Mouse (Mus musculus) embryonic facial prominence, embryonic 15.5 days (tissue): Measurements from ENCODE around the gene Tstd2. TPM values are rescaled to one million over a fixed set of nuclear protein-coding genes. Genes with fewer than 3 reads are reported as not detected.

ENCODE experiments used
- ATAC-seq: fragments of 200-750 bp; cut with Nextera tagmentation; 2 replicates; pipeline ENCODE4 v1.8.0; 2017; ENCODE audit warnings: low read depth, moderate TSS enrichment; ENCODE audit not compliant: insufficient number of reproducible peaks, low FRiP score, low TSS enrichment
- H3K27ac ChIP-seq: fragments of 300-500 bp; sonication (generic); replicated peaks from 2 replicates; pipeline ENCODE4 v1.5.1; 2015; ENCODE audit warnings: mild to moderate bottlenecking, inconsistent platforms
- H3K27me3 ChIP-seq: fragments of 300-500 bp; sonication (generic); 2 replicates; pipeline ENCODE4 v1.6.1; 2015; ENCODE audit warnings: inconsistent platforms
- H3K36me3 ChIP-seq: fragments of 300-500 bp; sonication (generic); 2 replicates; pipeline ENCODE4 v1.6.1; 2015; ENCODE audit warnings: mild to moderate bottlenecking, inconsistent platforms
- H3K4me1 ChIP-seq: fragments of 300-500 bp; sonication (generic); 2 replicates; pipeline ENCODE4 v1.6.1; 2015; ENCODE audit warnings: inconsistent platforms
- H3K4me2 ChIP-seq: fragments of 300-500 bp; sonication (generic); replicated peaks from 2 replicates; pipeline ENCODE4 v1.6.1; 2015; ENCODE audit warnings: mild to moderate bottlenecking, inconsistent platforms
- H3K4me3 ChIP-seq: fragments of 300-500 bp; sonication (generic); replicated peaks from 2 replicates; pipeline ENCODE4 v1.5.1; 2015; ENCODE audit warnings: mild to moderate bottlenecking, inconsistent platforms
- H3K9ac ChIP-seq: fragments of 300-500 bp; sonication (generic); 2 replicates; pipeline ENCODE4 v1.6.1; 2015; ENCODE audit warnings: inconsistent platforms
- H3K9me3 ChIP-seq: fragments of 300-500 bp; sonication (generic); replicated peaks from 2 replicates; pipeline ENCODE4 v1.6.1; 2016; ENCODE audit warnings: inconsistent platforms
- whole genome bisulfite sequencing: fragments of 180-500 bp; shearing (Covaris S2); methylation state at CpG from one replicate; pipeline ENCODE4 v1.1.7; 2015; 5-methylcytosine and 5-hydroxymethylcytosine counted together
- polyA plus RNA-seq: library from polyadenylated mRNA; unstranded; fragments of >200 nt; fragmentation: Nextera tagmentation; extraction: Ambion mirVana; gene quantifications from 2 replicates; pipeline ENCODE4 v1.2.1, GENCODE M21; 2015

Tstd2 gene
- polyA plus RNA-seq, 1 experiment from 2014 or later = 42.0 TPM

- Histone ChIP-seq H3K4me2 (no peak overlapping the region), H3K27me3 (no peaks in the 10 kb centered on the region), H3K36me3 (no peaks in the 10 kb centered on the region), H3K9me3 (no peaks in the 10 kb centered on the region), H3K9ac (no peak overlapping the region), H3K4me3 (no peak overlapping the region), H3K27ac (no peak overlapping the region), H3K4me1 (peaks cover 23% of the 10 kb centered on the region)
- 83% methylated on average over 7 of the region's 7 CpGs for WGBS
- ATAC-seq = no peak
Measured at GRCm38 (mm10) chr4:46096546-46096945, 41.9 kb downstream of the Tstd2 start.

- H3K36me3 ChIP-seq = no peaks in the 10 kb centered on the region
- 96% methylated on average over 3 of the region's 3 CpGs for WGBS
- H3K4me1 ChIP-seq = peaks cover 19% of the 10 kb centered on the region
- H3K9me3 ChIP-seq = no peaks in the 10 kb centered on the region
- H3K4me3 ChIP-seq = no peak overlapping the region
- ATAC-seq = no peak
- H3K4me2 ChIP-seq = no peak overlapping the region
- no peak overlapping the region for H3K9ac ChIP-seq
- H3K27me3 ChIP-seq = no peaks in the 10 kb centered on the region
- H3K27ac ChIP-seq = no peak overlapping the region
Measured at GRCm38 (mm10) chr4:46095826-46096159, 42.7 kb downstream of the Tstd2 start.

GRCm38 (mm10) chr4:46094916-46095825 is 43.3 kb downstream of the Tstd2 start:
- Histone ChIP-seq H3K4me1 (peaks cover 16% of the 10 kb centered on the region), H3K4me2 (no peak overlapping the region), H3K9ac (no peak overlapping the region), H3K9me3 (no peaks in the 10 kb centered on the region), H3K27ac (no peak overlapping the region), H3K36me3 (no peaks in the 10 kb centered on the region), H3K4me3 (no peak overlapping the region), H3K27me3 (no peaks in the 10 kb centered on the region)
- peak; percentile 18; the same call in 1 of the 2 replicates for ATAC-seq
- WGBS = 58% methylated on average over 15 of the region's 15 CpGs

- H3K9me3 ChIP-seq = no peaks in the 10 kb centered on the region
- 73% methylated on average over 5 of the region's 5 CpGs for WGBS
- H3K4me1 ChIP-seq = peaks cover 18% of the 10 kb centered on the region; the same call in 1 of the 2 replicates
- no peak overlapping the region for H3K27ac ChIP-seq
- no peaks in the 10 kb centered on the region for H3K36me3 ChIP-seq
- H3K27me3 ChIP-seq = no peaks in the 10 kb centered on the region
- no peak overlapping the region for H3K4me3 ChIP-seq
- no peak overlapping the region for H3K4me2 ChIP-seq
- no peak overlapping the region for H3K9ac ChIP-seq
- ATAC-seq = no peak
Measured at GRCm38 (mm10) chr4:46092429-46093076, 45.9 kb downstream of the Tstd2 start.

- no peaks in the 10 kb centered on the region for H3K9me3 ChIP-seq
- peaks cover 17% of the 10 kb centered on the region for H3K4me1 ChIP-seq
- no peaks in the 10 kb centered on the region for H3K27me3 ChIP-seq
- no peak for ATAC-seq
- 87% methylated on average over 14 of the region's 14 CpGs for WGBS
- H3K36me3 ChIP-seq = no peaks in the 10 kb centered on the region
- H3K9ac ChIP-seq = no peak overlapping the region
- H3K27ac ChIP-seq = no peak overlapping the region
- H3K4me3 ChIP-seq = no peak overlapping the region
- H3K4me2 ChIP-seq = no peak overlapping the region
Measured at GRCm38 (mm10) chr4:46089524-46090125, 48.9 kb downstream of the Tstd2 start.

GRCm38 (mm10) chr4:46087852-46088251 is 50.6 kb downstream of the Tstd2 start:
- Histone ChIP-seq H3K27ac (no peak overlapping the region), H3K9ac (no peak overlapping the region), H3K4me1 (peaks cover 25% of the 10 kb centered on the region), H3K36me3 (no peaks in the 10 kb centered on the region), H3K27me3 (no peaks in the 10 kb centered on the region), H3K4me3 (no peak overlapping the region), H3K4me2 (no peak overlapping the region), H3K9me3 (no peaks in the 10 kb centered on the region)
- 12% methylated on average over 5 of the region's 5 CpGs for WGBS
- peak; percentile 34; the same call in 1 of the 2 replicates for ATAC-seq

GRCm38 (mm10) chr4:46087427-46087771 is 51.1 kb downstream of the Tstd2 start:
- H3K27ac ChIP-seq = no peak overlapping the region
- no peak overlapping the region for H3K9ac ChIP-seq
- 70% methylated on average over 7 of the region's 7 CpGs for WGBS
- H3K4me1 ChIP-seq = peaks cover 21% of the 10 kb centered on the region
- no peaks in the 10 kb centered on the region for H3K36me3 ChIP-seq
- no peak for ATAC-seq
- no peak overlapping the region for H3K4me2 ChIP-seq
- H3K9me3 ChIP-seq = no peaks in the 10 kb centered on the region
- no peaks in the 10 kb centered on the region for H3K27me3 ChIP-seq
- no peak overlapping the region for H3K4me3 ChIP-seq

GRCm38 (mm10) chr4:46086718-46087426 is 51.6 kb downstream of the Tstd2 start:
- ATAC-seq = no peak
- Histone ChIP-seq H3K4me1 (peaks cover 21% of the 10 kb centered on the region), H3K9ac (no peak overlapping the region), H3K4me3 (no peak overlapping the region), H3K27me3 (no peaks in the 10 kb centered on the region), H3K4me2 (no peak overlapping the region), H3K36me3 (no peaks in the 10 kb centered on the region), H3K27ac (no peak overlapping the region), H3K9me3 (no peaks in the 10 kb centered on the region)
- WGBS = 73% methylated on average over 18 of the region's 18 CpGs

GRCm38 (mm10) chr4:46085223-46085811 is 53.2 kb downstream of the Tstd2 start:
- Histone ChIP-seq H3K4me2 (no peak overlapping the region), H3K27ac (peak overlapping the region; percentile 44; the same call in 1 of the 2 replicates), H3K4me3 (no peak overlapping the region), H3K9me3 (no peaks in the 10 kb centered on the region), H3K27me3 (no peaks in the 10 kb centered on the region), H3K36me3 (no peaks in the 10 kb centered on the region), H3K9ac (no peak overlapping the region), H3K4me1 (peaks cover 17% of the 10 kb centered on the region)
- WGBS = 55% methylated on average over 9 of the region's 9 CpGs
- no peak for ATAC-seq

GRCm38 (mm10) chr4:46084416-46085172 is 53.9 kb downstream of the Tstd2 start:
- Histone ChIP-seq H3K9ac (no peak overlapping the region), H3K27me3 (no peaks in the 10 kb centered on the region), H3K4me2 (no peak overlapping the region), H3K4me3 (no peak overlapping the region), H3K4me1 (peaks cover 17% of the 10 kb centered on the region), H3K27ac (no peak overlapping the region; the same call in 1 of the 2 replicates), H3K9me3 (no peaks in the 10 kb centered on the region), H3K36me3 (no peaks in the 10 kb centered on the region)
- 65% methylated on average over 9 of the region's 9 CpGs for WGBS
- ATAC-seq = no peak
